Mouse (Mus musculus) ES-E14 (cell line): ENCODE data around the gene Sptb.

ENCODE experiments used
- CHD2 ChIP-seq: IDR thresholded peaks from 2 replicates; pipeline ENCODE4 v1.6.1; 2014; ENCODE audit warnings: mild to moderate bottlenecking, low read depth, low read length, inconsistent platforms
- HCFC1 ChIP-seq: IDR thresholded peaks from 2 replicates; pipeline ENCODE4 v1.6.1; 2012; ENCODE audit warnings: low read length, inconsistent platforms, borderline replicate concordance; ENCODE audit not compliant: insufficient read depth
- ZC3H11A ChIP-seq: IDR thresholded peaks from 2 replicates; pipeline ENCODE4 v1.6.1; 2012; ENCODE audit warnings: low read depth, mild to moderate bottlenecking, inconsistent platforms, low read length, borderline replicate concordance
- ZNF384 ChIP-seq: IDR thresholded peaks from 2 replicates; pipeline ENCODE4 v1.6.1; 2012; ENCODE audit warnings: low read depth, low read length, inconsistent platforms

DNA sequence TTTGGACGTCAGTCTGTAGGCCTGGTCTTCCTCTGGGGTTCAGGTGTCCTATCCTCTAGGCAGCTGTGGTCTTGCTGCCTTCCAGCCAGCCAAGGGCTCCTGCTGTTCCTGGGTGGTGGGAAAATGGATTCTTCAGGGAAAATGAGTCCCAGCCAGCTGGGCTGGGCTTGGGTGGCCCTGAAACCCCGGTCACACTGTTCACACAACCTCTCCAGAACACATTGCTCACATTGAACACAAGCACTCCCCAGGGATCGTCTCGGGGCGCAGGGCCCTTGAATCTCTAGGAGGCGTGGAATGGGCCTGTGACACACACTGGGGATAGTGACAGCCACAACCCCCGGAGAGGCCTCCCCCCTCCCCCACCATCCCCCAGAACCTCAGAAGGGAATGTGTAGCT lies 156.4 kb downstream of the Sptb start:
- TF ChIP-seq ZC3H11A (no peak), ZNF384 (no peak), HCFC1 (no peak), CHD2 (no peak)
